Mouse (Mus musculus): Measurements from ENCODE around the gene Slc13a5.

GRCm38 (mm10) chr11:72196506-72196905 is 70.5 kb downstream of the Slc13a5 start:
- no peak for TF ChIP-seq CTCF (IDR thresholded peaks at IDR 0.05; ENCODE audit: extremely low read depth, insufficient read length, insufficient replicate concordance, low read depth, low read length)
- no peak for TF ChIP-seq POLR2A (IDR thresholded peaks at IDR 0.05; ENCODE audit: low read depth, low read length)

Measured in small intestine, adult 2 months (tissue).